Mouse (Mus musculus) heart, postnatal 25 days (tissue): ENCODE results near the gene Stra8. TPM values are rescaled to one million over a fixed set of nuclear protein-coding genes. Genes with fewer than 3 reads are reported as not detected.

ENCODE experiments used
- DNase-seq: peaks from one replicate; pipeline ENCODE4 v3.0.0; 2022; ENCODE audit warnings: low spot score
- intact Hi-C: fragments of 180-260 bp; cut with DNase I; formaldehyde crosslinking; loops from one replicate; pipeline ENCODE4 v1.15.1; 2025
- total RNA-seq, 2 experiments: library from RNA; stranded (reverse); gene quantifications; 2 replicates each; pipeline ENCODE4 v1.2.3; 2021

Stra8 gene
- not detected for total RNA-seq

GRCm38 (mm10) chr6:34919956-34920355, at the start of gene Stra8:
TSS of gene Stra8 (plus strand) at chr6:34920163.
- DNase-seq, result no peak
- intact Hi-C loops, result loop anchor here (5.0 kb wide), 2 partner anchors 38 to 158 kb away; no protein-coding TSS in a partner anchor

- DNase-seq, result no peak
- intact Hi-C loops, result no loop called here
These were observed 49.2 kb upstream of the Stra8 start for GRCm38 (mm10) chr6:34870724-34871123.

GRCm38 (mm10) chr6:34871929-34872328, 48.0 kb upstream of the Stra8 start:
- intact Hi-C loops, result no loop called here
- DNase-seq, result no peak

GRCm38 (mm10) chr6:34872871-34873270, 47.1 kb upstream of the Stra8 start:
- no peak for DNase-seq
- intact Hi-C loops, result no loop called here

- intact Hi-C loops, result no loop called here
- DNase-seq, result peak; percentile 81
These were observed 45.7 kb upstream of the Stra8 start for GRCm38 (mm10) chr6:34874101-34874921.

GRCm38 (mm10) chr6:34875268-34875761, 44.6 kb upstream of the Stra8 start:
- DNase-seq, result no peak
- intact Hi-C loops, result no loop called here

GRCm38 (mm10) chr6:34875966-34876834, 43.8 kb upstream of the Stra8 start:
- DNase-seq, result no peak

GRCm38 (mm10) chr6:34876835-34877156, 43.2 kb upstream of the Stra8 start:
- no peak for DNase-seq
- intact Hi-C loops, result loop anchor here (1.0 kb wide), 1 partner anchor 13 kb away; the partner anchor contains the start of gene Tmem140

More at GRCm38 (mm10) chr6:34875966-34876834, 43.8 kb upstream of the Stra8 start:
- intact Hi-C loops, result no loop called here

- intact Hi-C loops, result loop anchor here (1.0 kb wide), 2 partner anchors 14 to 97 kb away; partner anchors contain the start of genes Agbl3 and Tmem140
- peak; percentile 93 for DNase-seq
These were observed 42.2 kb upstream of the Stra8 start, which contains the start of gene Cyren for GRCm38 (mm10) chr6:34877509-34878321. TSS of gene Cyren (minus strand) at chr6:34878060.

- no peak for DNase-seq
- intact Hi-C loops, result no loop called here
These were observed 40.7 kb upstream of the Stra8 start for GRCm38 (mm10) chr6:34879101-34879740.

GRCm38 (mm10) chr6:34879911-34880475, 40.0 kb upstream of the Stra8 start:
- intact Hi-C loops, result loop anchor here (5.0 kb wide), 2 partner anchors 33 to 42 kb away; partner anchors contain the start of gene Stra8
- DNase-seq, result no peak

GRCm38 (mm10) chr6:34884724-34885123, 35.2 kb upstream of the Stra8 start:
- no peak for DNase-seq
- intact Hi-C loops, result loop anchor here (5.0 kb wide), 2 partner anchors 37 to 38 kb away; partner anchors contain the start of gene Stra8

GRCm38 (mm10) chr6:34887131-34887850, 32.7 kb upstream of the Stra8 start:
- intact Hi-C loops, result no loop called here
- no peak for DNase-seq

GRCm38 (mm10) chr6:34889185-34889584, 30.8 kb upstream of the Stra8 start:
- DNase-seq, result no peak
- intact Hi-C loops, result no loop called here

GRCm38 (mm10) chr6:34895569-34895968, 24.4 kb upstream of the Stra8 start:
- intact Hi-C loops, result no loop called here

GRCm38 (mm10) chr6:34896168-34896780, 23.7 kb upstream of the Stra8 start:
- DNase-seq, result no peak
- intact Hi-C loops, result no loop called here

More at GRCm38 (mm10) chr6:34895569-34895968, 24.4 kb upstream of the Stra8 start:
- no peak for DNase-seq

- no peak for DNase-seq
- intact Hi-C loops, result no loop called here
These were observed 20.8 kb upstream of the Stra8 start for GRCm38 (mm10) chr6:34899127-34899526.

- intact Hi-C loops, result no loop called here
These were observed 19.0 kb upstream of the Stra8 start for GRCm38 (mm10) chr6:34900990-34901389.

More at GRCm38 (mm10) chr6:34900990-34901389, 19.0 kb upstream of the Stra8 start:
- DNase-seq, result no peak
